Mouse (Mus musculus) CD4-positive, CD25-positive, alpha-beta regulatory T cell, adult 9 weeks (primary cell): ENCODE results near the gene Olfr692. TPM values are rescaled to one million over a fixed set of nuclear protein-coding genes. Genes with fewer than 3 reads are reported as not detected.

ENCODE experiments used
- polyA plus RNA-seq: library from polyadenylated mRNA; unstranded; fragments of 100-300 nt; shearing (Covaris generic); gene quantifications from one replicate; pipeline ENCODE4 v1.2.1, GENCODE M21; 2017

Gene Olfr692
- polyA plus RNA-seq, result not detected

GRCm38 (mm10) chr7:105367930-105368329 is at the start of gene Olfr692:
Olfr692 (plus strand) TSS chr7:105368230.

GRCm38 (mm10) chr7:105334004-105334403 is 34.0 kb upstream of the Olfr692 start, which contains the start of gene Olfr690:
Olfr690 (minus strand) TSS chr7:105334104.

GRCm38 (mm10) chr7:105342170-105342569 is 25.9 kb upstream of the Olfr692 start, which contains the start of gene Olfr691:
Olfr691 (minus strand) TSS chr7:105342270.

GRCm38 (mm10) chr7:105374866-105375265 is 6.8 kb downstream of the Olfr692 start, which contains the start of gene Gm5901:
Gm5901 (plus strand) TSS chr7:105375038.

GRCm38 (mm10) chr7:105399935-105400624 is 32.0 kb downstream of the Olfr692 start, which contains the start of gene Fam160a2:
Fam160a2 (minus strand) TSS chr7:105400054.

GRCm38 (mm10) chr7:105404268-105404667 is 36.2 kb downstream of the Olfr692 start, which contains the start of gene Cnga4:
Cnga4 (plus strand) TSS chr7:105404568.

Other genes with a start within 250 kb of the Olfr692 start
- not detected for gene Olfr683, start 221.2 kb upstream of the Olfr692 start, polyA plus RNA-seq
- not detected for gene Olfr684, start 204.6 kb upstream of the Olfr692 start, polyA plus RNA-seq
- not detected for gene Olfr685, start 182.2 kb upstream of the Olfr692 start, polyA plus RNA-seq
- not detected for gene Olfr686, start 160.7 kb upstream of the Olfr692 start, polyA plus RNA-seq
- not detected for gene Olfr688, start 80.1 kb upstream of the Olfr692 start, polyA plus RNA-seq
- 0.09 TPM for gene Olfr689, start 57.1 kb upstream of the Olfr692 start, polyA plus RNA-seq
- not detected for gene Olfr690, start 34.1 kb upstream of the Olfr692 start, polyA plus RNA-seq
- not detected for gene Olfr691, start 26.0 kb upstream of the Olfr692 start, polyA plus RNA-seq
- gene Gm5901, start 6.8 kb downstream of the Olfr692 start, polyA plus RNA-seq, result not detected
- 26.9 TPM for gene Fam160a2, start 31.8 kb downstream of the Olfr692 start, polyA plus RNA-seq
- gene Cnga4, start 36.3 kb downstream of the Olfr692 start, polyA plus RNA-seq, result not detected
- gene Cckbr, start 57.5 kb downstream of the Olfr692 start, polyA plus RNA-seq, result not detected
- gene Cavin3, start 114.1 kb downstream of the Olfr692 start, polyA plus RNA-seq, result not detected
- 47.9 TPM for gene Smpd1, start 186.1 kb downstream of the Olfr692 start, polyA plus RNA-seq
- gene Apbb1, start 213.4 kb downstream of the Olfr692 start, polyA plus RNA-seq, result 5.6 TPM
- gene Hpx, start 231.9 kb downstream of the Olfr692 start, polyA plus RNA-seq, result not detected